Mouse (Mus musculus) cerebellum, postnatal 4 days (tissue): ENCODE measurements around the gene Cct4.

Source experiments
- DNase-seq, 2 experiments: peaks; one replicate each; pipeline ENCODE4 v3.0.0; 2022; ENCODE audit warnings: low spot score in 2 of 2, mixed read lengths in 1 of 2

The Cct4 gene

GRCm38 (mm10) chr11:22982846-22983245, 7.5 kb upstream of the Cct4 start:
- no peak for DNase-seq

GRCm38 (mm10) chr11:22985510-22985909, 4.8 kb upstream of the Cct4 start:
- no peak for DNase-seq

GRCm38 (mm10) chr11:22987357-22987756, 3.0 kb upstream of the Cct4 start:
- peak in 1 of 2 experiments; percentile 29 for DNase-seq

- DNase-seq, result no peak
Measured at GRCm38 (mm10) chr11:22989786-22990185, 533 bp upstream of the Cct4 start.

- no peak for DNase-seq
Measured at GRCm38 (mm10) chr11:22991218-22991835, 1.0 kb downstream of the Cct4 start.

- no peak for DNase-seq
Measured at GRCm38 (mm10) chr11:22994271-22994670, 4.0 kb downstream of the Cct4 start.

- no peak for DNase-seq
Measured at GRCm38 (mm10) chr11:22995461-22995860, 5.1 kb downstream of the Cct4 start.

GRCm38 (mm10) chr11:22998308-22998707, 8.0 kb downstream of the Cct4 start:
- DNase-seq, result no peak

- DNase-seq, result no peak
Measured at GRCm38 (mm10) chr11:23005276-23005675, 15.0 kb downstream of the Cct4 start.

- DNase-seq, result no peak
Measured at GRCm38 (mm10) chr11:23007166-23007480, 16.8 kb downstream of the Cct4 start.

- DNase-seq, result peak; percentile 38 to 72
Measured at GRCm38 (mm10) chr11:23007481-23008180, 17.3 kb downstream of the Cct4 start, which contains the start of gene Fam161a. Gene Fam161a, plus strand, starts transcription at chr11:23007531.

- peak; percentile 53 to 78 for DNase-seq
Measured at GRCm38 (mm10) chr11:23008181-23008823, 18.0 kb downstream of the Cct4 start.

- no peak for DNase-seq
Measured at GRCm38 (mm10) chr11:23008824-23009200, 18.5 kb downstream of the Cct4 start.

- no peak for DNase-seq
Measured at GRCm38 (mm10) chr11:23013096-23013495, 22.8 kb downstream of the Cct4 start.

GRCm38 (mm10) chr11:23013580-23014294, 23.4 kb downstream of the Cct4 start:
- DNase-seq, result no peak

GRCm38 (mm10) chr11:23014996-23015395, 24.7 kb downstream of the Cct4 start:
- DNase-seq, result no peak

GRCm38 (mm10) chr11:23017943-23018342, 27.6 kb downstream of the Cct4 start:
- DNase-seq, result no peak

GRCm38 (mm10) chr11:23020116-23020770, 29.9 kb downstream of the Cct4 start:
- no peak for DNase-seq

- no peak for DNase-seq
Measured at GRCm38 (mm10) chr11:23020841-23021240, 30.5 kb downstream of the Cct4 start.

GRCm38 (mm10) chr11:23023155-23023554, 32.8 kb downstream of the Cct4 start:
- DNase-seq, result no peak

- no peak for DNase-seq
Measured at GRCm38 (mm10) chr11:23024169-23024568, 33.9 kb downstream of the Cct4 start.

GRCm38 (mm10) chr11:23028957-23029356, 38.6 kb downstream of the Cct4 start:
- no peak for DNase-seq
